Mouse (Mus musculus): ENCODE data around the gene Stt3a. TPM values are rescaled to one million over a fixed set of nuclear protein-coding genes. Genes with fewer than 3 reads are reported as not detected.
A peak's percentile ranks its signal among the peaks of the same experiment; 100 is the strongest.

Stt3a gene
- total and polyA plus RNA-seq, 3 experiments, result 142 to 283 (median 174) TPM

DNA sequence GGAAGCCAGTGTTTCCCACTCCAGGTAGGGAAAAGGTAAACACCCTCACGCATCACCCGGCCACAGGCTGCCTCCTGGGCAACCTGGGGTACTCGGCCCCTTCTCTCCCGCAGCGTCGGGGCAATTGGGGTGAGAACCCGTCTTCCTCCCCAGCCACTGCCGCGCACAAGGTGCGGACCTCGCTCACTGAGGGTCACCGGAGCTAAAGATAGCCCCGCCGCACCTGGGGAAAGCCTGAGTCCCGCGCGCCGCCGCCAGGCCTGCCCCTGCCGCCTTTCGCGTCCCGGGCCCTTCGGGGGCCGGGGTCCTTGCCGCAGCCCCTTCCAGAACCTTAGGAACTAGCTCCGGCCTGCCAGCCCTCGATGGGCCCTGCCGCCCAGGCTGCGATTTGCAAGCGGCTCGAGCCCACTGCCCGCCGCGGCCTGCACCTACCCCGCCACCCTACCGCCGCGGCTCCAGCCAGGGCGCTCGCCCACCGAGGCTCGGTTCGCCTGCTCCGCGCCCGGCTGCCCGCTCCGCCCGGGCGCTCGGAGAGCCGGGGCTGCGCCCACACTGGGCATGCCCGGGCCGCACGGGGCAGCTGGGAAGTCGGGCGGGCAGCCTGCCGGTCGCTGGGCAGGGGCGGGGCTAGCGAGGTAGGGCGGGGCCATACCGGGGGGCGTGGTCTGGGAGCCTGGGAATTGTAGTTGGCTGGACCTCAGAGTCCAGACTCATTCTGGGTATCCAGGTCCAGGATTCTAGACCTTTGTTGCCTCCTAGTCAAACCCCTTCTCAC lies 29.5 kb upstream of the Stt3a start, which contains the start of gene Ei24:
Ei24 (minus strand) TSS at position 613 of the 775 bp plus-strand sequence.
- peak within 1 kb of the TSS; percentile 85 to 95 for H3K4me3 ChIP-seq (ENCODE audit: control insufficient read depth in 1 of 2, insufficient read depth in 1 of 2, low read depth in 2 of 2, low read length in 2 of 2)
- peak within 1 kb of the TSS; percentile 85 for H3K9ac ChIP-seq (ENCODE audit: control insufficient read depth, low read depth, low read length, poor library complexity, severe bottlenecking)
- no peak within 1 kb of the TSS for H3K27ac ChIP-seq (ENCODE audit: control insufficient read depth, low read depth, low read length)
- TF ChIP-seq GABPA (IDR thresholded peaks at IDR 0.05; ENCODE audit: low read depth, low read length), result no peak
- no peak for TF ChIP-seq E2F4 (IDR thresholded peaks at IDR 0.05; ENCODE audit: borderline replicate concordance, low read depth, low read length)
- peak; percentile 72 to 92; a peak in 3 of 4 replicates for TF ChIP-seq POLR2A (IDR thresholded peaks at IDR 0.05; ENCODE audit: control insufficient read depth in 1 of 2, insufficient read depth in 1 of 2, low read depth in 1 of 2, low read length in 2 of 2, poor library complexity in 1 of 2)
- TF ChIP-seq NELFE (IDR thresholded peaks at IDR 0.05; ENCODE audit: low read depth, low read length), result peak; percentile 64
- no peak for TF ChIP-seq MYC (IDR thresholded peaks at IDR 0.05; ENCODE audit: low read depth, low read length)
- TF ChIP-seq EP300 (IDR thresholded peaks at IDR 0.05; ENCODE audit: low read depth in 1 of 2, low read length in 2 of 2), result no peak
- TF ChIP-seq ZMIZ1 (IDR thresholded peaks at IDR 0.05; ENCODE audit: low read depth, low read length), result peak; percentile 47; the same call in 1 of the 2 replicates
- TF ChIP-seq MAZ (IDR thresholded peaks at IDR 0.05; ENCODE audit: low read depth, low read length), result 0 out of 2 replicates have a peak, but pooled peaks have one; percentile 29
- TF ChIP-seq HCFC1 (IDR thresholded peaks at IDR 0.05; ENCODE audit: low read depth, low read length), result peak; percentile 74
- TF ChIP-seq SIN3A (IDR thresholded peaks at IDR 0.05; ENCODE audit: low read length), result peak; percentile 56
- TF ChIP-seq ELF1 (IDR thresholded peaks at IDR 0.05; ENCODE audit: low read depth, low read length), result no peak
- TF ChIP-seq TAL1 (IDR thresholded peaks at IDR 0.05; ENCODE audit: low read length), result no peak
- no peak for TF ChIP-seq POLR2AphosphoS5 (IDR thresholded peaks at IDR 0.05; ENCODE audit: borderline replicate concordance, low read depth, low read length)
- no peak for TF ChIP-seq BHLHE40 (IDR thresholded peaks at IDR 0.05; ENCODE audit: borderline replicate concordance, low read depth, low read length)
- TF ChIP-seq UBTF (IDR thresholded peaks at IDR 0.05; ENCODE audit: borderline replicate concordance, insufficient read depth, low read depth, low read length), result no peak
- peak; percentile 47; the same call in 1 of the 2 replicates for TF ChIP-seq MAX (IDR thresholded peaks at IDR 0.05; ENCODE audit: low read length)
- TF ChIP-seq TCF12 (IDR thresholded peaks at IDR 0.05; ENCODE audit: low read depth, low read length), result peak; percentile 47; the same call in 1 of the 2 replicates
- no peak for TF ChIP-seq POLR2AphosphoS2 (IDR thresholded peaks at IDR 0.05; ENCODE audit: low read length)
- TF ChIP-seq TBP (IDR thresholded peaks at IDR 0.05; ENCODE audit: low read depth, low read length), result no peak
- TF ChIP-seq RCOR1 (IDR thresholded peaks at IDR 0.05; ENCODE audit: low read depth, low read length), result no peak
- peak; percentile 79 for TF ChIP-seq NRF1 (IDR thresholded peaks at IDR 0.05; ENCODE audit: insufficient read depth, low read depth, low read length, poor library complexity, severe bottlenecking)
- TF ChIP-seq MXI1 (IDR thresholded peaks at IDR 0.05; ENCODE audit: low read depth, low read length), result peak; percentile 65
- no peak for TF ChIP-seq JUND (IDR thresholded peaks at IDR 0.05; ENCODE audit: low read depth, low read length)
- peak; percentile 67 for DNase-seq (ENCODE audit: low read depth, low spot score)
- peaks cover 0 to 8% of the 10 kb centered on the region in 2 experiments; a peak in 2 of 4 replicates for H3K36me3 ChIP-seq (ENCODE audit: control insufficient read depth in 1 of 2, insufficient read depth in 2 of 2, low read length in 2 of 2)
- no peaks in the 10 kb centered on the region for H3K27me3 ChIP-seq (ENCODE audit: control insufficient read depth in 1 of 2, insufficient read depth in 2 of 2, low read length in 2 of 2)
- H3K79me2 ChIP-seq (ENCODE audit: control insufficient read depth, insufficient read depth, low read length, poor library complexity), result peaks cover 8% of the 10 kb centered on the region
- peaks cover 0 to 2% of the 10 kb centered on the region in 2 experiments; a peak in 1 of 4 replicates for H3K4me1 ChIP-seq (ENCODE audit: control insufficient read depth in 1 of 2, insufficient read depth in 2 of 2, low read length in 2 of 2)
- H3K9me3 ChIP-seq (replicated peaks; ENCODE audit: insufficient read depth, low read length), result no peaks in the 10 kb centered on the region

Data from MEL (cell line).